Mouse (Mus musculus): ENCODE measurements around the gene Syndig1. TPM values are rescaled to one million over a fixed set of nuclear protein-coding genes. Genes with fewer than 3 reads are reported as not detected.

Syndig1 gene
- total RNA-seq, 1 experiment from 2014 or later, result not detected

GRCm38 (mm10) chr2:149933247-149933898 is 104.4 kb downstream of the Syndig1 start:
- ATAC-seq (replicated peaks; ENCODE audit: insufficient number of reproducible peaks, low FRiP score, low TSS enrichment, poor library complexity, severe bottlenecking), result no peak

GRCm38 (mm10) chr2:149934139-149934538 is 105.1 kb downstream of the Syndig1 start:
- no peak for ATAC-seq (replicated peaks; ENCODE audit: insufficient number of reproducible peaks, low FRiP score, low TSS enrichment, poor library complexity, severe bottlenecking)

- ATAC-seq (replicated peaks; ENCODE audit: insufficient number of reproducible peaks, low FRiP score, low TSS enrichment, poor library complexity, severe bottlenecking), result no peak
These were observed 109.8 kb downstream of the Syndig1 start for GRCm38 (mm10) chr2:149938829-149939228.

- ATAC-seq (replicated peaks; ENCODE audit: insufficient number of reproducible peaks, low FRiP score, low TSS enrichment, poor library complexity, severe bottlenecking), result no peak
These were observed 110.6 kb downstream of the Syndig1 start for GRCm38 (mm10) chr2:149939586-149939985.

- no peak for ATAC-seq (replicated peaks; ENCODE audit: insufficient number of reproducible peaks, low FRiP score, low TSS enrichment, poor library complexity, severe bottlenecking)
These were observed 121.6 kb downstream of the Syndig1 start for GRCm38 (mm10) chr2:149950641-149951040.

- no peak for ATAC-seq (replicated peaks; ENCODE audit: insufficient number of reproducible peaks, low FRiP score, low TSS enrichment, poor library complexity, severe bottlenecking)
These were observed 142.0 kb downstream of the Syndig1 start for GRCm38 (mm10) chr2:149971014-149971413.

GRCm38 (mm10) chr2:149973583-149973982 is 144.6 kb downstream of the Syndig1 start:
- 0 out of 2 replicates have a peak, but pooled peaks have one; percentile 9 for ATAC-seq (replicated peaks; ENCODE audit: insufficient number of reproducible peaks, low FRiP score, low TSS enrichment, poor library complexity, severe bottlenecking)

DNA sequence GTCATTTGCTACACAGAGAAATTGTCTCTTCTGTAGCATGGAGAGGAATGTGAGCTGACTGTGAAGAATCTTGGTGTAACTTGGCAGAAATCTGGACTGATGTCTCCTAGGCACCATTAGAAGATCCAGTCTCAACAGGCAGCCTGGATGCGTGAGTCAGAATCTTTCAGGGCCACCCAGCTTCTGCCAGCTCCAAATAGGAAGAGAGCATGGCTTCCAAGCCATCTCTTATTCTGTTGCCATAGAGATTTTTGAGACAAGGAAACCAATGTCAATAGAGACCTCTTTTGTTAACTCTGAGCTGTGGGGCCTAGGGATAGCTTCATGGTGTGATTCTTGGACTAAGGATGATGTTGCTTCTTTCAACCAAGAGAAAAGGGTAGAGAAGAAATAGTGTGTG is 151.4 kb downstream of the Syndig1 start:
- no peak for ATAC-seq (replicated peaks; ENCODE audit: insufficient number of reproducible peaks, low FRiP score, low TSS enrichment, poor library complexity, severe bottlenecking)

GRCm38 (mm10) chr2:149982466-149982865 is 153.5 kb downstream of the Syndig1 start:
- no peak for ATAC-seq (replicated peaks; ENCODE audit: insufficient number of reproducible peaks, low FRiP score, low TSS enrichment, poor library complexity, severe bottlenecking)

GRCm38 (mm10) chr2:149983107-149983506 is 154.1 kb downstream of the Syndig1 start:
- no peak for ATAC-seq (replicated peaks; ENCODE audit: insufficient number of reproducible peaks, low FRiP score, low TSS enrichment, poor library complexity, severe bottlenecking)

DNA sequence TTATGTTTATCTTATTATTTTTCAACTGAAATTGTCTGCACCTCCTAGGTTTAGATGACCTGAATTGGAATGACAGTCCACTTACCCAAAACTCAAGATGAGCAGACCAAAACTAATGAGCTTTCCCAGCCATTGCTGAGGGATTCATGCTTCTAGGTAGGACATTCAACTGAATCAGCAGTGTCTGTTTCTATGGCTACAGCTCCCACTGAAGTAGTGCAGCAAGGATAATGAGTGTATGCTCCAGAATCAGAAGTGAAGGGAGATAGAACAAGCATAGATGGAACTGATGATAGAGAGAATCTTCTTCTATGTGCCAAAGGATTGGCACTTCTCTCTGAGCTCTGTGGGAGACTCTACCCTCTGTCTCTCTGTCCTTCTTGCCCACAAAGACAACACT is 158.6 kb downstream of the Syndig1 start:
- ATAC-seq (replicated peaks; ENCODE audit: insufficient number of reproducible peaks, low FRiP score, low TSS enrichment, poor library complexity, severe bottlenecking), result no peak

- no peak for ATAC-seq (replicated peaks; ENCODE audit: insufficient number of reproducible peaks, low FRiP score, low TSS enrichment, poor library complexity, severe bottlenecking)
These were observed 162.5 kb downstream of the Syndig1 start for GRCm38 (mm10) chr2:149991506-149991905.

- no peak for ATAC-seq (replicated peaks; ENCODE audit: insufficient number of reproducible peaks, low FRiP score, low TSS enrichment, poor library complexity, severe bottlenecking)
These were observed 163.9 kb downstream of the Syndig1 start for GRCm38 (mm10) chr2:149992921-149993320.

DNA sequence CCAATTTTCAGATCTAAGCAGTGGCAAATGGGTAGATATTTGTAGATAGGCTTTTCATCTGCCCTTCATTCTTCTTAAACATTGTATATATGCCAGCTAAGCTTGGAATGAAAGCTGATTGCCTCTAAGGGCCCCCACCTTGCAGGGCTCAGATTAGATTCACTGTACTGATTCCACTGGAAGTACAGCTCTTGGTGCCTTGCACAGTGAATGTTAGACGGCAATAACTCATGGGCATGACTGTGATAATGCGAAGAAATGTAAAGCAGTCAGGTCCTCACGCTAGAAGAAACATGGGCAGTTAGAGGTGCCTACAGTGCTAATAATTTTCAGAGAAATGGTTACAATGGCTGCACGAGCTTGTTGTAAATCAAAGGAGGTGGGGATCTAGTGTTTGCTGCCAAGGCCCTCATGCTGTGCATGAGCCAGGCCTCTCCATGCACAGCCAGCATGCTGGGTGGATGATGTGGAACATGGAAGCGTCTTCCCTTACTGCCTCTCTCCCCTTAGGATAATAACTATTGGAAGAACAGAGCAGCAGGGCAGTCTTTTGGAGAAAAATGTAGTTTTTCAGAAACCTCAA is 167.5 kb downstream of the Syndig1 start:
- ATAC-seq (replicated peaks; ENCODE audit: insufficient number of reproducible peaks, low FRiP score, low TSS enrichment, poor library complexity, severe bottlenecking), result no peak

- ATAC-seq (replicated peaks; ENCODE audit: insufficient number of reproducible peaks, low FRiP score, low TSS enrichment, poor library complexity, severe bottlenecking), result no peak
These were observed 168.6 kb downstream of the Syndig1 start for GRCm38 (mm10) chr2:149997657-149998056.

- no peak for ATAC-seq (replicated peaks; ENCODE audit: insufficient number of reproducible peaks, low FRiP score, low TSS enrichment, poor library complexity, severe bottlenecking)
These were observed 169.5 kb downstream of the Syndig1 start for GRCm38 (mm10) chr2:149998373-149999108.

DNA sequence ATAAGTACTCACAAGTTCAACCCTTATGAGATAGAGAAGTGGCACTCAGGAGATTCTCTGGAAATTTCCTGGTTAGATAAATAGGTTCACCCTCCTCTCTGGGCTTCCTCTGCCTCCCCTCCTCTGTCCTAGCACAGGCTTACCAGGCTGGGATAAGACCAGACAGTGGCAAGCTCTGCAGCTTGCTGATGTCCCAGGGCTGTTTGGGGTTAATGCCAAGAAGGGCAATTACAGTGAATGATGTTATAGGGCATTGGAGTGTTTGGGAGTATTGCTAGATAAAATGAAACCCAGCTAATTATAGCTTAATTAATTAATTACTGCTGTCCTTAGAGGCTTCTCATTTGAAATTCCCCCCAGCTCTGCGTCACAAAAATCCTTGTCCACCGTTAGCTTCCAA is 171.6 kb downstream of the Syndig1 start:
- no peak for ATAC-seq (replicated peaks; ENCODE audit: insufficient number of reproducible peaks, low FRiP score, low TSS enrichment, poor library complexity, severe bottlenecking)

GRCm38 (mm10) chr2:150003499-150003898 is 174.5 kb downstream of the Syndig1 start:
- ATAC-seq (replicated peaks; ENCODE audit: insufficient number of reproducible peaks, low FRiP score, low TSS enrichment, poor library complexity, severe bottlenecking), result no peak

GRCm38 (mm10) chr2:150012787-150013346 is 183.9 kb downstream of the Syndig1 start:
- no peak for ATAC-seq (replicated peaks; ENCODE audit: insufficient number of reproducible peaks, low FRiP score, low TSS enrichment, poor library complexity, severe bottlenecking)

DNA sequence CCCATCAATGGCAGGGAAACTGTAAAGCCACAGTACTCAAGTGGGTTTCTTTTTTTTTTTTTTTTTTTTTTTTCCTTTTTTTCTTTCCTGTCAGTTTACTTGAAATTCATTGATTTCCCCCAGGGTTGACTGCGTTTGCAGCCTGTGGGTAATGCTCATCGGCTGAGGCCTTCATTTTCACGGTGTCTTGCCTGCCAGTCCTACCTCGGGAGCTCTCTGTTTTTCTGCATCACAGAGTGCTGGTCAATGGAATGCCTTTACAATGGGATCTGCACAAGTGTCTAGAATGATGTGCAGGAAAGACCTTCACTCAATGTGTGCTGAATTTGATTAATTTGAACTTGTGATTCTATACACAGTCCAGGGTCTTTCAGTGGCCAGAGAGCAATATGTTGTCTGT is 184.8 kb downstream of the Syndig1 start:
- no peak for ATAC-seq (replicated peaks; ENCODE audit: insufficient number of reproducible peaks, low FRiP score, low TSS enrichment, poor library complexity, severe bottlenecking)

Data from monocyte, adult 5-6 weeks (primary cell).